Mouse (Mus musculus): ENCODE results near the gene Atg9b.

- TF ChIP-seq CTCF (IDR thresholded peaks at IDR 0.05; ENCODE audit: borderline replicate concordance, insufficient read depth, low read length) (no peak), POLR2A (IDR thresholded peaks at IDR 0.05; ENCODE audit: low read depth, low read length) (no peak)
Measured at GRCm38 (mm10) chr5:24412063-24412462, 20.1 kb upstream of the Atg9b start.

Data from embryonic fibroblast, embryonic 13.5 days (primary cell).